Mouse (Mus musculus) heart, adult 11 months (tissue): Measurements from ENCODE around the gene Spty2d1.

Source experiments
- DNase-seq: peaks from one replicate; pipeline ENCODE4 v3.0.0; 2022

Gene Spty2d1

DNA sequence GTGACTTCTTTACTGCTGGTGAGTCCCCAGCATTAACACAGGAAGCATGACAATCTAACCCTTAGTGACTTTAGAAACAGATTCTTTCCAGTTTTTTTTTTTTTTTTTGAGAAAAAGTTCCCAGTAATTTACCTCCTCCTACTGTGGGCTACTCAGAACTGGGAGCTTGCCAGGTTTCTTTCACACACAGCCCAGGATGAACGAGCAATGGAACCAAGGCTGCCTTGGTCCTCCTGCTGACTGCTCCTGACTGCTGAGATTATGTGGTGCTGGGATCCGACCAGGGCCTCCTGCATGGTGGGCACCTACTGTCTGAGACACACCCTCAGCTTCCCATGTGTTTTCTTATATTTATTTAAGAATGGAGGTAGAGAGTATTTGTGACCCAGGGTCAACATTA, 21.1 kb downstream of the Spty2d1 start:
- DNase-seq = no peak

DNA sequence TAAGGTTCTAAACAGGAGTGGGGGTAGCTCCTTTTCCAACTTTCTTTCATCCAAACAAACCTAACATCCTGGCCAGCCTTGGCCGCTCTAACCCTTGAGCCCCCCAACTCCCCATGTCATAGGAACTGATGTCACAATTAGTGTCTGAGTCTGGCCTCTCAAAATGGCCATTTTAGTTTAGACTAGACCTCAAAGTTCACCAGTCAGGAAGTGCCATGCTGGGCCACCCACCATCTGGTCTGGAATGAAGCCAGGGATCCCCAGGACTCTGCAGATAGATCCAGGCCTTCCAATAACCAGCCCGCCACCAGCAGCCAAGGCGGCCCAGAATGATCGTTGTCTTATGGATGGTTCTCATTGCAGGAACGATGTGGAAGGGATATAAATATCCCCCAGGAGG, 21.6 kb downstream of the Spty2d1 start:
- peak; percentile 90 for DNase-seq

DNA sequence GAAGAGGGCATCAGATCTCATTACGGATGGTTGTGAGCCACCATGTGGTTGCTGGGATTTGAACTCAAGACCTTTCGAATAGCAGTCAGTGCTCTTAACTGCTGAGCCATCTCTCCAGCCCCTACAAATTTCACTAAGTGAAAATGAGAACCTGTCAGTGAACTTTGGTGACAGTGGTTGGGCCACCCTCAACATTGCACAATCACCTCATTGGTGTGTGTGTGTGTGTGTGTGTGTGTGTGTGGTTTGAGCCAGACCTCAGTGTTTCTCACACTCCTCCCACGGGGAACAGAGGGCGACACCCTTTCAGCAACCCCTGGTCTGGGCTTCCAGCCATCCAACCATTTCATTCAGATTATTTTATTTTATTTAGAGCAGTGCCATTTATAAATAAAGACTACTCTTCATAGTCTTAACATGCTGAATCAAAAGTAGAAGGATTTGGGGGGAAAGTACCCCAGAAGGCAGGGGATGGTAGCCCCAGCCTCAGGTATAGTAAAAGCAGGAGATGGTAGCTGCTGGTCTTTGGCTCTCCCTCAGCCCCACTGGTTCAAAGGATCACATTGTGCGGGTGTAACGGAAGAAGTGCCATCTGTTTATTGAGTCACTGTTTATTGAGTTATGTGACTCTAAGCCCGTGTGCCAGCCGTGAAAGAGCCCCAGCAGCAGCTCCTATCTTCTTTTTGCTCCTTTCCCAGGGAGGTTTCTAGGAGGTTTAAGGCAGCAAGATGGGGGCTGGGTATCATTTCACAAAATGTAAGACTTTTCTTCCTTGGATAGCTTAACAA, 22.3 kb downstream of the Spty2d1 start:
- peak; percentile 92 for DNase-seq

DNA sequence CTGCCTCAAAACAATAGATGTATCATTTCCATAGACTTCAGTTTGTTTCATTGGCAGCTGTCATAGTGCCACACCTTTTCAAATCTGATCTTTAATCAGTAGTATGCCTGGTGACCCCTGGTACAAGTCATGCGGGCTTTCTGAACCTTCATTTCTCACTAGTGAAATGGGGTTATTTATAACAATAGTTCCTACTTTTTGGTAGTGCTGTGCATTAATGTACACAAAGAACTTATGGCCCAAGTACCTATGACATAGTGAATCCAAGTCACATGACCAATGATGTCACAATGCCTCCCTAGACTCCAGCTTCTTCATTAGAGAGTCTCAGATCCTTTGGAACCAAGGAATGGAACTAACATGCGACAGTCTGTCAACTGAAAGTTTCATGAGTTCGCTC, 24.9 kb downstream of the Spty2d1 start, which contains the start of gene Gm9999:
Gene Gm9999 (plus strand): TSS at position 301 of the 400 bp plus-strand sequence.
- DNase-seq = no peak

DNA sequence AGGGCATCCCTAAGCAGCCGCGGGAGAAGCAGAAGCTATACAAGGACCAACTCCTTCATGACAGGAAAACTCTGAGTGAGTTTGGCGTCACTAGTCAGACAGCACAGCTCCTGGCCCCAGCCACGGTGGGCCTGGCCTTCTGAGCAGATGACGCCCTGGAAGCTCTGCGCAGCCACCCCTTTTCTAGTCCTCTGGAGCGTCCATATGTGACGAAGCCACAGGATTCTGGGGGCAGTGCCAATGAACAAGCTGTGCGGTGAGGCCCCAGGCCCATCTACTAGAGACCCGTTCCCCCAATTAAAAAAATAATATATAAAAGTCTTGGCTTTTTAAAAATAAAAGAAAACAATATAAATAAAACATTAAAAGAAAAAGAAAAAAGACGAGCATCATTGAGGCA, 32.8 kb downstream of the Spty2d1 start:
- peak; percentile 62 for DNase-seq

DNA sequence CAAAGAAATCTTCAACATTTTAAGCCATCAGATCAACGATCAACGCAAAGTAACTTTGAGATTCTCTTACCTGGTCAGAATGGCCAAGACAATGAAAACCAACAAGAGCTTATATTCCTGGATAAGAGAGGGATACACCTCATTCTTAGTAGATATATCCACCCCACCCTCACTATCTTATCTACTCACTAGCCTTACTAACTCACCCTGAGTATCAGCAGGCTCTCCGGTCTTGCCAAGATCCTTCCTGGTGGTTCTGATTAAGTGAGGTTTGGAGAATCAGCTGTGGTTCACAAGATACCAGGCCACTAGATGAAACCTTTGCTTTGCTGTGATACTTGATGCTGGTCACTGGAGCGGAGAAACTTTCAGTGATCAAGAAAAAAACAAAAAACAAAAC, 33.6 kb downstream of the Spty2d1 start:
- peak; percentile 13 for DNase-seq

DNA sequence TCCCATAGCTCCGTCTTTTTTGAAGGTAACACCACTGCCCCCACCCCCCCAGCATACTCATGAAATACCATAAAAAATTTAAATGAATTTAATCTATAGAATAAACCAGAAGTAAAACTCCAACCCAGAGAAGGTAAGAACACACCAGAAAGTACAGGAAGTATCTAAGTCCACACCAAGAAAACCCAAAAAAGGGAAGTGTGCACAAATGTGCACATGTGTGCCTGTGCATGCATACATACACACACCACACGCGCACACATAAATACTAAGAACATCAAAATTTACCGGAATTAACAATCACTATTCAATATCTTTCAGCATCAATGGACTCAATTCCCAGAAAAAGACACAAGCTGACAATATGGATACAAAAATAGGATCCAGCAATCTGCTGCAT, 38.3 kb downstream of the Spty2d1 start:
- DNase-seq = no peak

DNA sequence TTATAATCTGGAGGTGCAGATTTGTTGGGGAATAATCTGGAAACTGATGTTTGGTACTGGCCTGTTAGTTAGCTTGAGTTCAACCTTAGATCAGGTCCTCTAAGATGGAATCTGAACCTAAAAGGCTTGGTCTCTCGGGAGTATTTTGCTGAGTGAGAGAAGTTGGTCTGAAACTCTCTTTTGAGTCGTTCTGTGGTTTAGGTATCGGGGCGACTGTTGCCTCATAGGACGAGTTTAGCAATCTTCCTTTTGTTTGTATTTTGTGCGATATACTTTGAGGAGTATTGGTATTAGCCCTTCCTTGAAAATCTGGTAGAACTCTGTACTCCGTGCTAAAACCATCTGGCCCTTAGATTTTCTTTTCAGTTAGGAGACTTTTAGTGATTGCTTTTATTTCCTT, 44.1 kb downstream of the Spty2d1 start:
- DNase-seq = peak; percentile 16

DNA sequence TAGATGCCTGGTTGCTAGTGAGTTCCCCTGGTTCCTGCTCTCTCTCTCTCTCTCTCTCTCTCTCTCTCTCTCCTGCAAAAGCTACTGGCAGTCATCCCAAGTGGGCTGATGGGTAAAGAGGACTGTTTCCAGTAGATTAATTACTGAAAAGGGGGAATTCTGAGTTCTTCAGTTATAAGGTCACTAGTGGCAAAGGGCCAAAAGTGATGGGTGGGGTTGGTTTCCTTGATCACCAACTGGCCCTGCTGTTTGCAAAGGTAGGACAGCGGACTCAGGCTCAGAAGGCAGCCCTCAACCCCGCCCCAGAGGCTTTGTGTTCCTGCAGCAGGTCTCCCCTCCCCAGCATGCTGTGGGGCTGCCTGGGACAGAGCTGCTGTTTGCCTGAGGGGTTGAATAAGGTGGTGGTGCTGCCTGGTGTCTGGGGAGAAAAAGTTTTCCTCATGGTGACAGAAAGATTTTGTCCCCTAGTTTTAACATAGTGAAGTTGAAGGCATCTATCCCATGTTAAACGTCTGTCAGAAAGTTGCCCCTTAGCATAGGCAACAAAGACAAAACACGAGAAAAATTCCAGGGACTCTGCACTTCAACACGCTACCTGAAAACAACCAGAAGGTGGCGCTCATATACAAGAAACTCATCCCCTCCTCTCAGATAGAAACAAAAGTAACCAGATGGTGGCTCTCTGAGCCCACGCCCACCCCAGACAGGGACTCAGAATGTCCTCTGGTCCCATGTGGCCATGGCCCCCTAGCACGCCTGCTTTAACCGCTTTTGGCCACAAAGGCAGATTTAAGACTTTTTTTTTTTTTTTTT, 45.2 kb downstream of the Spty2d1 start:
- peak; percentile 95 for DNase-seq

DNA sequence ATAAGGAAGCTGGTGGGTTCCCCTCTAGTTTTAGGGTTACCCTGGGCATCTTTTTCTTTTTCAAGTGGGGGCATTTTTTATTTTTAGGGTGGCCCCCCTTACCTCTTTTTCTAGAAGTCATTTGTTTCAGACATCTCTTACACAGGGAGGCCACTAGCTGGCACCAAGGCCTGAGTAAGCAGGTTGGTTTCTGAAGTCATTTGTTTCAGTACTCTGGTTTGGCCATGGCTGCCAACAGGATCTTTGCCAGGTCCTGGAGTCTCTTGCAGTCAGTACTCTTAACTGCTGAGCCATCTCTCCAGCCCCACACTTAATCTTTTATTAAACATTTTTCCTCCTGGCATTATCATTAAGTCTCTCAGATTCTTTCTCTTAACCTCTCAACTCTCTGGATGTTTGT, 46.1 kb downstream of the Spty2d1 start:
- DNase-seq = peak; percentile 84

DNA sequence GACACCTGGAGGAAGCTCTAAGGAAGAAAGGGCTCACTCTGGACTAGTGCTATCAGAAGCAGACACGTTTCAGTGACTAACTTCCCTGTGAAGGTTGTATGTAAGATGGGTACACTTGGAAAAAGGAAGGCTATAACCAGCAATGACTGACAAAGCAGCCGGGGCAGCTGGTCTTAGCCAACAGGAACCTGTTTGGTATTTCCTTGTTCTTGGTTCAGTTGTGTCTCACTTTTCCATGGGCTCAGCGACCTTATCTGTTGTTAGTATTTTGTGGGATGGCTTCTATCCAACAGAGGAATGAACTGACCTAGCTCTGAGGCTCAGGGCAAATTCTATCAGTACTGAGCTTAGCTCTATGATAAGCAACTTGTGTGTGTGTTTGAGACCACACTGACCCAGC, 47.2 kb downstream of the Spty2d1 start:
- no peak for DNase-seq

DNA sequence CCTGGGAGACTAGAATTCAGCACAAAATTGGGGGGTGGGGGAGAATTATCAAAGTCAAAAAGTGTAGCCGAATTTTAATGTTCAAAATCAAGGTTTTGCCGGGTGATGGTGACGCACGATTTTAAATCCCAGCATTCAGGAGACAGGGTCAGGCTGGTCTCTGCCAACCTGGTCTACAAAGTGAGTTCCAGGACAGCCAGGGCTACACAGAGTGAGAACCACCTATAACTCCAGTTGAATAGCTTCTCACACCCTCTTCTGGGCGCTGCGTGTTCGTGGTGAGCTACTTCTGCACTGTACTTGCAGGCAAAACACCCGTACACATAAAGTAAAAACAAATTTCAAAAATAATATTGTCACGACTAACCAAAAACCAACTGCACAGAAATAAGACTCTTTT, 49.4 kb downstream of the Spty2d1 start:
- peak; percentile 85 for DNase-seq

DNA sequence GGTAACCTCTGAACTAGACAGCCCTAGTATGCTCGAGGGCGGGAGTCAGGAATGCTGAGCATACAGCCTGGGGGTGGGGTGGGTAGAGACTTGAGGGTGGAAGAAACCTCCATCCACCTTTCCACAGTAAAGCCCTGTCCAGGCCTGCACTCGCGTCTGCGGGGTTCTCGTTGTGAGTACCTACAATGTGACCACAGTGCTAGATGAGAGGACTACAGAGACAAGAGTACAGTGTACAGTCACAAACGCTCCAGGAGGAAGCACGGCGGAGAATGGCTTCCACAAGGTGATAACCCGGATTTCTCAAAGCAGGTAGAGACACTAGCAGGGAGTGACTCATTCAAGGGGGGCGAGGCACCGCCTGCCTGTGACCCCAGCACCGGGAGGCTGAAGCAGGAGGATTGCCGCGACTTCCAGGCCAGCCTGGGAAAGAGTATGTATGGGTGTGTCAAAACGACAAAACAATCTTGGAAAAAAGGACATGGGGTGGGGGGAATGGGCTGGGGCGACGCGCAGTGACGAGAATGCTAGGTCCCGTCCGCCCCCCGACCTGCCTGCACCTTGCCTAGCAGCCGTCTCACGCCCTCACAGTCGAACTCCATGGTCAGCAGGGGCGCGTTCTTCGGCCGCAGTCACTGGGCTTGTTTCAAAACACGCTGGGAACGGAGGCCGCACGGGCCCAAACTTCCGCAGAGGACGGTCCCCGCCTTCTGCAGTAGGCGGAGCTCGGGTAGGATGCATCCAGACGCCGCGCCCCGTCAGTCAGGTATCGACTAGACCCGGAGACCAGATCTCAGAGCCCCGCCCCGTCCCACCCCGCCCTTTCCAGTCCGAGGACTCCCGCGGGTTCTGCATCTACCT, 50.1 kb downstream of the Spty2d1 start, which contains the start of gene Uevld:
Gene Uevld (minus strand): TSS at position 697 of the 861 bp plus-strand sequence.
- DNase-seq = peak; percentile 99
